Mouse (Mus musculus) bone marrow macrophage, adult 2 months (primary cell): ENCODE measurements around the gene Sv2b.

ENCODE experiments used
- CTCF ChIP-seq: IDR thresholded peaks from 2 replicates; pipeline ENCODE4 v1.5.1; 2012; ENCODE audit warnings: low read depth, mild to moderate bottlenecking, low read length, moderate library complexity
- POLR2A ChIP-seq: IDR thresholded peaks from 2 replicates; pipeline ENCODE4 v1.6.1; 2012; ENCODE audit warnings: mild to moderate bottlenecking, low read depth, low read length, borderline replicate concordance

DNA sequence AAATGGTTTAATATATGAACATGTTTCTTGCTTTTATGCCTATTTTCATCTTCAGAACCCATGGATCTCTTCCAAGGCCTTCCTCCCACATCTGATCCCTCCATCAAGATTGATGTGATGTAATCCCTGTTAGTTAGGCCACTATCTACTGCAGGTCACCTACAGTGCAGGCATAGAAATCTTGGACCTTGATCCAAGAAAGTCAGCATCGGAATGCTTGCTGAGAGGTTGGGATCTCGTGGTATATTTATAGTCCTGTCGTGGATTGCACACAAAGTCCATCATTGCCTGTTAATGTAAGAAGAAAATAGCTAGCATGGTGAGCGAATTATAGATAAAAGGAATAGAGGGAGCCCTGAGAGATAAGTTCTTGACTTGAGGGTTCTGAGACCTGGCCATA, 223.6 kb downstream of the Sv2b start:
- TF ChIP-seq CTCF (no peak), POLR2A (no peak)
